Mouse (Mus musculus) adrenal gland, postnatal 10 days (tissue): ENCODE data around the gene Fnip1. TPM values are rescaled to one million over a fixed set of nuclear protein-coding genes. Genes with fewer than 3 reads are reported as not detected.
"Not testable (repeated sequence)": the region's sequence is repeated elsewhere in the genome, so short reads cannot be mapped to it uniquely, and the experiment has no call there.

Experiments
- DNase-seq: peaks from one replicate; pipeline ENCODE4 v3.0.0; 2021; ENCODE audit warnings: mixed read lengths
- long read RNA-seq, 2 experiments: library from polyadenylated mRNA; stranded (forward); transcript quantifications; one replicate each; pipeline ENCODE4 v2.0.0; 2021
- total RNA-seq, 2 experiments: library from RNA; stranded (reverse); gene quantifications; 2 replicates each; pipeline ENCODE4 v1.2.3; 2021

Gene Fnip1
- 10 to 100 TPM; 26.1 to 27.4 TPM for total RNA-seq
- long read RNA-seq, experiment 1, full-length matches to known transcripts = 3 of 8 reads
- long read RNA-seq, experiment 1, partial matches to known transcripts = 1 of 8 reads
- long read RNA-seq, experiment 1, other reads (novel, unspliced or antisense) = 4 of 8 reads
- long read RNA-seq, experiment 2, partial matches to known transcripts = 0 of 2 reads
- long read RNA-seq, experiment 2, other reads (novel, unspliced or antisense) = 2 of 2 reads

DNA sequence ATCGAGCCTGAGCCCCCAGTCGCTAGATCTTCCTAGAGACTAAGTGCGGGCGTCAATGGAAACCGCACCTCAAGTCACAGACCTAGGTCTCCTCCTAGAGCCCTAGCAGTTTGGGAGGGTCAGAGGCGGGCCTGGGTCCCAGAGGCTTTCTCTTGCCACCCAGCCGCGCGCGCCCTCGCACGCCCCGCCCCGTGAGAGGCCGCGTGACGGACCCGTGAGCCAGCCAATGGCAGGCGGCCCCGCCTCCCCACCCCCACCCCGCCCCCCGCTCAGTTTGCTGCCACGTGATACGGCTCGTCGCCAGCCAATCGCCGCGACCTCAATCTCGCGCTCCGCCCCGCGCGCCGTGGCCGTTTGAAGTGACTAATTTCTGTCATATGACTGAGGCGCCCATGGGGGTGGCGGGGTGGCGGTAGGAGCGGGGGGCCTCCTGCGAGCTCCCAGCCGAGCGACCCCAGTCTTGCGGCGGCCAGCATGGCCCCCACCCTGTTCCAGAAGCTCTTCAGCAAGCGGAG lies at the start of gene Fnip1:
Fnip1 (plus strand) TSS at position 377 of the 515 bp plus-strand sequence.
- peak; percentile 97 for DNase-seq

DNA sequence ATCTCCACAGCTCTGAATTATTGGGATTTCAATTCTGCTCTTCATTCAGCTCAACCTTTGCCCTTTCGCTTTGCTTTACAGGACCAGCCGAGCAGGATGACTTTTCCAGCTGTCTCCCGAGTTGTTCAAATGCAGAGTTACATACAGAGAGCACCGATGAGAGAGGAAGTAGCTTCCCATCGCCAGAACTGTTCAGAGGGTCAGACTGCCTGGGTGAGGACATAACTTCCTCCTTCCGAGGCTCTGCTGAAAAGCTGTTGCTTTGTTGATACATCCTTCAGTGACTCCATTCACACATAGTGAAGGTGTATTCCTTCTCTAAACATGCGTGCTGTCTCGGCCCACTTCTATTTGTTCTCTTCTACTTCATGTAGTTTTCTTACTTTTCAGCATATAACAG lies 47.6 kb upstream of the Fnip1 start:
- no peak for DNase-seq

DNA sequence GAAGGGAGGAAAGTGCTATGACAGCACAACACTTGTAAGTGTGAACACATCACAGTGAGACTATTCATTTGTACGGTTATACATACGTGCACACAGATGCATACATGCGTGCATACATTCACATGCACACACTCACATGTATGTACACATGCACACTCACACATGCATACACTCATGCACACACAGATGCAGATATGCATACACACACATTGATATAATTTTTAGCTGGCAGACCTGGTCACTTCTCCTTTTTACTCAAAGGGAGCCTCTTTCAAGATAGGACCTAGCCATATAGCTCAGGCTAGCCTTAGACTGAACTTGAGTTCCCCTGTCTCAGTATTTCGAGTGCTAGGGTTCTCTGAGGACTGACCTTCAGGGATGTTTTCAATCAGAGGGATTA lies 46.7 kb upstream of the Fnip1 start:
- DNase-seq = no peak

DNA sequence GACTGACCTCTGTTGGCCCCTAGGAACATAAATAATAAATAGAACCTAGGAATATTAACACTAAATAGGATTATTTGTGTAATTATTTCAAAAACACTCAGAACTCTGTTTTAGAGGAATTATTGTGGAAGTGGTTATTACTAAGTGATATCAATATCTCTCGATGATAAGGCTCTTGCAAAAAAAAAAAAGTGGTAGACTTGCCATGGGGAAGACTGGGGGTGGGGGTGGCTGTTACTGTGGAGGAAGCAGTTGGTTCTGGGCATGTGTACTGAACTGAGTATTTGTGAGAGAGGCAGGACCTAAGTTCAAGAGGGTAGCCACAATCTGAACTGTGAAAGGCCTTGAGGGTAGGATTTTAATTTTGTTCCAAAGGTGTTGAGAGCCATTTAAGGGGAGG lies 41.3 kb upstream of the Fnip1 start:
- no peak for DNase-seq

DNA sequence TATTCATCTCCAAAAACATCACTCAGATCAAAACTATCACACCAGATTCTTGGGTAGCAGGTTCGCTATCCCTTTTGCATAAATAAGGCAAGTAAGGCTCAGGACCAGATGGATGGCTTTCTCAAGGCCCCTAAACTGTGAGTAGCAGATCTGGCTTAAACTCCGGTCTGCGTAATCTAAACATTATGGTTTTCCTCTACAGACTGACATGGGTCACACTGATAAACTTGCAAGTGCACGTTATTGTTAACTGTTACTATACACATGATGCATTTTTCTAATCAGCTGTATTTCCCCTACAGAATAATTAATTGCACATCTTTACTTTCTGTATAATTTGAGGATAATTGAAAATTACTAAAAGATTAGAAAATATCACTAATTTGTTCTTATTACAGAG lies 39.9 kb upstream of the Fnip1 start:
- DNase-seq = no peak

DNA sequence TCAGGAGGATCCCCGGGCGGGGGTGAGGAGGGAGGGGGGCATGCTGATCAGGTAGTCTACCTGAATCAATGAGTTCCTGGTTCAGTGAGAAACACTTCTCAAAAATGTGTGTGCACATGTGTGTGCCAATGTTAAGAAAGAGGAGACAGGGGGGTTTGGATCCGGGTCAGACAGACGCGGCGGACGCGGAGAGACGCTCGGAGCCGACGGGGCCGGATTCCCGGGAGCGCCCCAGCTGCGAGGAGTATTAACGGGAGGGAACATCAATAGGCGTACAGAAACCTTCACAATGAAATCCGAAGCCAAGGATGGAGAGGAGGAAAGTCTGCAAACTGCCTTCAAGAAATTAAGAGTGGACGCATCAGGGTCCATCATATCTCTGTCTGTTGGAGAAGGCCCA lies 37.2 kb upstream of the Fnip1 start:
- not testable (repeated sequence) for DNase-seq

DNA sequence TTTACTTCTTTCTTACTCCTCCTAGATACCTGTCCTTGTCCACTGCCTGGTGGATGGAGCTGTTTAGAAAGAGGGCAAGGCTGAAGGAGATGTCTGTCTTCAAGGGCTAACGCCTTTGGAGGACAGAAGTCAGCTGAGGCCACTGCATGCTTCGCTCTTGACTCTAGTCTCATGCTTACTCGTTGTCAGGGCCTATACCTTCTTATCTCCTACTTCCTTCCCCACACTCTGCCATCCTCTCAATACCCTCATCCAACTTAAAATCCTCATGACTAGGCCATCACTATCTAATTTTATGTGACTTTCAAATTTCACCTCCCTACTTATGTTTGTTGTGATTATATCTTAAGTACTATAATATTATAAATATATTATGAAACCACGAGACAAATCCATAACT lies 33.1 kb upstream of the Fnip1 start:
- DNase-seq = no peak

DNA sequence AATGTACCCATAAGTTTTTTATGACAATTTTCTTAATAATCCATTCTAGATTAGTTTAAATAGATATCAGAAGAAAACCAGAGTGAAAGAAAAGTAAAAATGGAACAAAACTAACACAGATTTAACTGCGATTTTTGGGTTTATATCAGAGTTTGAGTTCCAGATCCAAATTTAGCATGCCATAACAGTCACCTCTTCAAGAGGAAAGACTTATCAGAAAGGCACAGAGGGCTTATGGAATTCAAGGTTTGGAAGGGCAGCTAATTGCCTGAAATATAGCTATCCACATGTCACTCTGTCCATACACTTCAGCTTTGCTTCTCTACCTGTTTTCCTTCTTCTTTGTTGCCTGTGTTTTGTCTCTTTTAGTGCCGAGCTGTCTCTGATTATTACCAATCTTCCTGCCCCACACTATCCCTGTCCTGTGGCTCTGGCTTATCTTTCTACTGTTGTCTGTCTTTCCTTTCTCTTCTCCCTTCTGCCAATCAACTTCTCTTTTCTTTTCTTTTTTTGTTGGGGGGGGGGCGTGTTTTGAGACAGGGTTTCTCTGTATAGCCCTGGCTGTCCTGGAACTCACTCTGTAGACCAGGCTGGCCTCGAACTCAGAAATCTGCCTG lies 31.0 kb upstream of the Fnip1 start:
- no peak for DNase-seq

DNA sequence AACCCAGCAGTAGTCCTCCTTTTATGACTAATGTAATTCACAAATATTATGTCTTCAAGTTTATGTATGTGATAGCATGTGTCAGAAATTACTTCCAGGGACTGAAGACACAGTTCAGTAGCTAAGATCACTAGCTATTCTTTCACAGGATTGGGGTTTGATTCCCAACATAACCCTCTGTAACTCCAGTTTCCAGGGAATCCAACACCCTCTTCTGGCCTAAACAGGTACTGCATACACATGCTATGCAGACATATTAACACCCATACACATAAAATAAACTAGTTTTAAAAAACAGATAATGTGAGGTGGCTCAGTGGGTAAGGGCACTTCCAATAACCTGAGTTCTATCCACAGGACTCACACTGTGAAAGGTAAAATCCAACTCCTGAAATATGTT lies 27.4 kb upstream of the Fnip1 start:
- DNase-seq = no peak

DNA sequence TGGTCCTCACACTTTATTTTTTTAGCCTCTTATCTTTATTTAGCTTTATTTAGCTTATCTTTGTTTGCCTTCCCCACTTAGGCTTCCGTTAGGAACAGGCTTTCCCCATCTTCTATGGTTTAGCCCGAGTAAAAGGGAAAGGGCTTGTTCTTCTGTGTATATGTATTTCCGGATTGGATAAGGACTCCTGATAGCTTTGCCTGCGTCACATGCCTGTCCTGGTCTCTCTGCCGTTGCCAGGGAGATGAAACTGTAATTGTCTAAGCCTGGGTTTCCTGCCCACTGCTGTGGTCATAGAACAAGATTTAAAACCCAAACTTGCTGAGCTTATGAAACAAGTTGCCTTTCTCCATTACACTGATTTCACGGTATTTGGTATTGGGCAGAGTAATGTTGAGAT lies 25.0 kb upstream of the Fnip1 start:
- DNase-seq = peak; percentile 6

DNA sequence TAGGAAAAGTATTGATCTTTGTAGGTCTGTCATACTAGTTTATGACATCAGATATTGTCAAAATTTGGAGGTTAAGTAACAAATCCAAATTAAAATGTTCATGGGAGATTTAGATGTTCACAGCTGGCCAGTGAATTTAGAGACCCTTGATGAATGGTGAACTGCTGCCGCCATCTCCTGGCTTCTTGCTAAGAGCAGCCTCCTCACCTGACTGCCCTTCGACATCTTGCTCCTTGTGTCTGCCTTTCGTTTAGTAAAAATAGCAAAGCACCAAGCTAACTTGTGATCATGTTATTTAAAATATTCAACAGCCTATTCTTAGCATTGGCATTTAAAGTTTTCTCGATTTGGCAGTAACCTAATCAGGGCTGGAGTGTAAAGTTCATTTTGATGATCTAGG lies 15.0 kb upstream of the Fnip1 start:
- no peak for DNase-seq

DNA sequence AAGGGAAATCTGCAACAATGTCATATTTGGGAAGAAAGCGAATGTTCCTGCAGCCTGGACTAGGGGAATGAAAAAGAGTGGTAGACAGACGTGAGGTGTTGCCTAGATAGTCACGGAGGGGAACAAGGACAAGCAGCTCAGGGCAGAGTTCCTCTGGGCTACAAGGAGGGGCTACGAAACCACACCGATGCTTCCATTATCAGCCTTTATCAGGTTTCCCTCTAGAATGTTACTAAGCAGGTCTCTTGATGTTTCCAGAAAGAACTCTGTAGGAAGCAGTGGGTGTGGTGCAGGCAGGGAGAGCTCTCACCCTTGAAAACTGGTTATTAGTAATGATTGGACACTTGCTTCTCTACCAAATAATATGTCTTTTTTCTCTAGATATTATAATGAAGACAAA lies 11.7 kb upstream of the Fnip1 start:
- no peak for DNase-seq

DNA sequence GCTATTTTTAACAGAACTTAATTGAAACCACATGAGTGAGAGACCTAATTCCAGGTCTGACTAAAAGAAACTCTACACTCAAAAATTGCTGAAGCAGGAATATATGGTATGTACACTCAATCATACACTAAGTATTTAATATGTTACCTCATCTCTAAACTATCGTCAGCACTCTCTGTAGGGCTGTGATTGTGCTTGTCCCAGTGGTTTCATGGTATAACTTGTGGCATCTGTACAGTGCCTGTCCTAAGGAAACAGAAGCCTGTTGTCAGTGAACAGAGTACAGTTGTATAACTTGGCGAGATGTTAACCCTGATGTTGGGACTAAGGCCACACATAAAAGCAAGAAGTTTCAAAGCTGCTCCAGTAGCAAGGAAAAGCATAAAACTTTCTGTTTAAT lies 10.9 kb upstream of the Fnip1 start:
- no peak for DNase-seq

DNA sequence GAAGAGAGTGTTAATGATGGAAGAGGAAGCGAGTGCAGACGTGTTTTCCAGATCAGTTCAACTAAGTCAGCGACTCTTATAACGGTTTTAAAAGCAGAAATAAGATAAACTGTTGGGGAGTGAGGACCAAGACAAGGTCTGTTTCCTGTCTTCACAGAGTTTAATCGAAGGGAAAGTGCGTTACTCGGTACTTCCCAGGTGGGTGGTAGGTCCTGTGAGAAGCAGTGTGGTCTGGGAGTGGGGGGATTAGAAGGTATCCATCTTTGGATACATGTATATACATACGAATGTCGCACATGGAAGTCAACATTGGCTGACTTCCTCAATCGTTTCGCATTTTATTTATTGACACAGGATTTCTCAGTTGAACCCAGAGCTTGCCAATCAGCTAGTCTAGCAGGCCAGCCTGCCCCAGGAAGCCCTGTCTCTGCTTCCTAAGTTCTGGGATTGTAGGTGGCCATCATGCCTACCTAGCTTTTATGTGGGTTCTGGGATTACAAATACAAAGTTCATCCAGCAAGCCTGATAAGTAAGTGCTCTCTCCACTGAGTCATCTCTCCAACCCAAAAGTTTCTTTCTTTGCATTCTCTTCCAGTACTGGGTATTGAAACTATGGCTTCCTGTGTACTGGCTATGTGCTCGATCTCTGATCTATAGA lies 10.2 kb upstream of the Fnip1 start:
- no peak for DNase-seq

DNA sequence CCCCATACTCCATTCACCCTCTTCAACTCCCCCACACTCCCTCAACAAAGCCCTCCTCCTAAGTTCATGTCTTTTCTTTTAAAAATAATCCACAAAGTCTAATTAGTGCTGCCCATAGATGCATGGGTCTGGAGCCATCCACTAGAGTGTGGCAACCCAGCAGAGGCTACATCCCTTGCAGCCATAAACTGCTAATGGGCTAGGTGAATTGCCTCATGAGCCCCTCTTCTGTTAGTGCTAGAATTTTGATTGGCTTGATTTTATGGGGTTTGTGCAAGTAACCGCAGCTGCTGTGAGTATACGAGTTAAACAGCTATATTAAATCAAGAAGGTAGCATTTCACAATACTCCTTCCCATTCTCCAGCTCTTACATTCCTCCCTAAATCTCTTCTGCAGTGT lies 8.8 kb upstream of the Fnip1 start:
- no peak for DNase-seq

DNA sequence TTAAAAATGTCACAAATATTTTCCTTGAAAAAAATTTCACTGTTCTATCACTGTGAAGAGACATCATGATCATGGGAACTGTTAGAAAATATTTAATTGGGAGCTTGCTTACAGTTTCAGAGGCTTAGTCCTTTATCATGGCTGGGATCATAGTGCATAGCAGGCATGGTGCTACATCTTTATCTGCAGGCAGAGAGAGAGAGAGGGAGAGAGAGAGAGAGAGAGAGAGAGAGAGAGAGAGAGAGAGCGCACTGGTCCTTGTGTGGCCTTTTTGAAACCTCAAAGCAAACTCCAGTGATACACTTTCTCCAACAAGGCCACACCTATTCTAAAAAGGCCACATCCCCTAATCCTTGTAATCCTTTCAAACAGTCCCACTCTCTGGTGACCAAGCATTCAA lies 2.2 kb upstream of the Fnip1 start:
- DNase-seq = no peak

DNA sequence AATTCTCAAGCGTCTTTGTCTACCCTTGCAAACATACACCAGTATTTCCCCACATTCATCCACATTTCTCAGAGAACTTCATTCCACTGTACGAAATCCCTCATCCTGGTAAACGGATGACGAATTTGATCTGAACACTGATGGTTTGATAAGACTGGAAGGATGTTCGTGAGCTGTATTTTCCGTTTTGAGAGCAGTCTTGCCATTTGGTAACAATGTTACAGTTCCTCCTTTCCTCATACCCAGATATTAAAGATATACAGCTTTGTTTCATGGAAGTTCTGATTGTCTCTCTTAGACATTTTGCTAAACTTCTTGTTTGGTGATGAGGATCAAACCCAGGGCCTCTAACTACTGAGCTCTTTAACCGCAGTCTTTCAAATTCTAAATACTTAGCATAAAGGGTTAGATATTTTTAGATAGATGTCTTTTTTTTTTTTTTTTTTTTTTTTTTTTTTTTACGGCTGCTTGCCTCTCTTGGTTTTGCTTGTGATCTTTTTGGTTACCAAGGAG lies 633 bp upstream of the Fnip1 start:
- DNase-seq = no peak

DNA sequence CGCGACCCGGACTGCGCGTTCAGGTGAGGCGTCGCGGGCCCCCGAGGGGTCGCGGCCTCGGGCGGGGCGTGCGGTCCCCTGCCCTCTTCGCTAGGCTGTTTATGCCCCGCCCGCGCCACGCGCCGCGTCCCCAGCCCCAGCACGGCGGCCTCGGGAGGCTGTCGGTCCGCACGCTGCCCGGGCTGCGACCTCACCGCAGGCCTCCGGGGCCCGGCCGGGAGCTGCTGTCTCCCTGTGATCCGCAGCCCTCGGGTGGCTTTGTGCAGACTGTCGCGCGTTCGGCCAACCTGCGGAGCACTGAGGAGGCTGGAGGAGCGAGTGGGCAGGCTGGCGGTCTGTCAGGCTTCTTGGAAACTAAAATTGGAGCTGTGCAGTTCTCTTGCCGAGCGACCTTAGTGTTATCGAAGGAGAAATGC lies 375 bp downstream of the Fnip1 start:
- DNase-seq = peak; percentile 70

DNA sequence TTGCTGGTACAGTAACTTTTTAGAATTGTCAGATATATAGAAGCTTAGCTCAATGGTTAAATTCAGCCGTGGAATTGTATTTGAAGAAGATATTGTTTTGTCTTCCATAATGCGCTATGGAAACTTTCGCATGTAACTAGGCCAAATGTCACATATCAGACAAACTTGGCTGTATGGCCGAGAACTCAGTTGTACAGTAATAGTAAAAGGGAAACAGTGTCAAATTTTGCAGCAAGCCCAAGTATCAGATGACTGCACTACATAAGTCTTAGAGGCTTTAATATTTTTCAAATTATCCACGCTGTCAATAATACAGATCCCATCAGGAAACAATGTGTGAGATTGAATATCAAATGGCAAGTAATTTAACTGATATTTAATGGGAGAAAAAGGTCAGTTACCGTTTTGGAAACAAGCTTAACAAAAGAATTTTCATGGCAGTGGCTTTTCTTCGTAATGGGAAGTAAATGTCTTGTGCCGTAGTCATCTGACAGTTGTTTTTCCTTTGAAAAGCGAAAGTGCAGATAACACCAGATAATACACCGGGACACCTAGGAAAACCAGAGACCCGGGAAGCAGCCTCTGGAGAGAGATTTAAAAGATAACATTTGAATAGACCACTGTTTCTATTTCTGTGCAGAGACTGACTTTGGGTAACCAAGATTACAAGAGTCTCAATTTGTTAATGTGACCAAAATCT lies 1.1 kb downstream of the Fnip1 start:
- no peak for DNase-seq

DNA sequence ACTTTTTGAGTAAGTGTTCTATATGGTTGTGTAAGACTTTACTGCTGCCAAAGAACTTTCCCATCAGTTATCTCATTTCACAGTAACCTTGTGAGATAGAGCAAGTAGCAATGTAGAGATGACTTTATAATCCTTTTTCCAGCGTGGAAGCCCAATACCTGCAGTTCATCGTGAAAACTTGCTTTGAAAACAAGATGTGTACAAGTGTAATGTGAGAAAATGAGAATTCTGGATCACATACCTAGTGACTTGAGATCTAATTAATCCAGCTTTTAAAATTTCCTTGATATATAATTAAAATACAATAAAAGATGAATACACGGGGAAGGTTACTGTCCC lies 1.7 kb downstream of the Fnip1 start:
- DNase-seq = no peak

DNA sequence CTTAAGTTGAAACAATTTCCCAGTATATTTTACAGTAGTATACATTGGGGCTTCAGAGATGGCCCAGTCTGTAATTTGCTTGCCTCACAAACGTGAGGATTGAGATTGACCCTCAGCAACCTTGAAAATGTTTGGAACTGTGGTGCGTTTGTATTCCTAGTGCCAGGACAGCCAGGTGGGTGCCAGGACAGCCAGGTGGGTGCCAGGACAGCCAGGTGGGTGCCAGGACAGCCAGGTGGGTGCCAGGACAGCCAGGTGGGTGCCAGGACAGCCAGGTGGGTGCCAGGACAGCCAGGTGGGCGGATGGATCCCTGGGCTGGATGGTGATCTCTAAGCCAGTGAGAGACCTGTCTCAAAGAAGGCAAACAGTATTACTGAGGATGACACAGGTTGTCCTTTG lies 12.8 kb downstream of the Fnip1 start:
- DNase-seq = not testable (repeated sequence)

DNA sequence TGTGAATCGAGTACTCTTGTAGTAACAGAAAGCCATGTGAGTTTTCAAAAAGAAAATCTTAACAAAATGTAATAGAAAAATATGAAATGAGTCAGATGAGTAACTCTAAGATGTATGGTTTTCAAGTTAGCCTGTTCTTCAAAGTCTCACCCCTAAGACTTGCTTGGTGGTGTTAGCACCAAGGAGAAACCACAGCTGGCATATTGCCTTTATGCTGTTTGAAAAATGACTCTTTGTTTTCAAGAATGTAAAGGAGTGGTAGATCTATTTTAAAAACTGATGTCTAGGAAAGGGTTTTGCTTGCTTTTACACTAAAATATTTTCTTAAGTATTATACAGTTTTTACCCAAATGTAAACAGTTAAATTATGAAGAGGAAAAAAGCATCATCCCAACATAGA lies 16.5 kb downstream of the Fnip1 start:
- DNase-seq = no peak

DNA sequence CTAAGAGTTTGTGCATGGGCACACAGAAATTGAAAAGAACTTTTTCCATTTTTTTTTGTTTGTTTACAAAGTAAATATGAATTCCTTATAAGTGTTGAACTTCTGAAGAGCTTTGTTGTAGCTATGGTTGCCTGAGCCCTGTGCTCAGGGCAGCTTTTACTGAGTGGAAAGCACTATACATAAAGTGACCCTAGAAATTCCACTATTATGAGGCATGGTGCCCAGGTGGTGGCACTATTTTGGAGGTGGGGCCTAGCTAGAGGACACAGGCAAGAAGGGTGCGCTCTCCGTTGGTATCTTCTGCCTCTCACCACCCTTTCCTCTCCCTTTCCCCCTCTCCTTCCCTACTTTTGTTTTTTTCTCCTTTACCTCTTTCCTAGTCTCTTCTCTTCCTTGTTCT lies 18.9 kb downstream of the Fnip1 start:
- no peak for DNase-seq
